Mouse (Mus musculus) ES-Bruce4 (cell line): ENCODE data around the gene Cntn4.

ENCODE experiments used
- CTCF ChIP-seq: IDR thresholded peaks from one replicate; pipeline ENCODE4 v1.8.1; 2011; ENCODE audit warnings: low read depth, low read length
- EP300 ChIP-seq: IDR thresholded peaks from 2 replicates; pipeline ENCODE4 v1.6.1; 2011; ENCODE audit warnings: low read depth, low read length; ENCODE audit not compliant: insufficient read depth
- POLR2A ChIP-seq: IDR thresholded peaks from one replicate; pipeline ENCODE4 v1.8.1; 2011; ENCODE audit warnings: low read length; ENCODE audit not compliant: insufficient read depth

- TF ChIP-seq CTCF (no peak), POLR2A (no peak), EP300 (no peak)
Observed at GRCm38 (mm10) chr6:106078071-106078603, 400.7 kb downstream of the Cntn4 start.
